Mouse (Mus musculus): ENCODE measurements around the gene Ppfia1.

Gene Ppfia1

GRCm38 (mm10) chr7:144549904-144550566, 3.5 kb downstream of the Ppfia1 start:
- no peak for DNase-seq (ENCODE audit: low spot score in 2 of 2)

GRCm38 (mm10) chr7:144545231-144545630, 8.3 kb downstream of the Ppfia1 start:
- DNase-seq (ENCODE audit: low spot score in 2 of 2), result no peak

- no peak for DNase-seq (ENCODE audit: low spot score in 2 of 2)
These were observed 12.2 kb downstream of the Ppfia1 start for GRCm38 (mm10) chr7:144541351-144541750.

- no peak for DNase-seq (ENCODE audit: low spot score in 2 of 2)
These were observed 14.4 kb downstream of the Ppfia1 start for GRCm38 (mm10) chr7:144539146-144539545.

GRCm38 (mm10) chr7:144538030-144538644, 15.4 kb downstream of the Ppfia1 start:
- no peak for DNase-seq (ENCODE audit: low spot score in 2 of 2)

- DNase-seq (ENCODE audit: low spot score in 2 of 2), result no peak
These were observed 17.2 kb downstream of the Ppfia1 start for GRCm38 (mm10) chr7:144536367-144536766.

- no peak for DNase-seq (ENCODE audit: low spot score in 2 of 2)
These were observed 18.8 kb downstream of the Ppfia1 start for GRCm38 (mm10) chr7:144534773-144535172.

GRCm38 (mm10) chr7:144531585-144532378, 21.7 kb downstream of the Ppfia1 start:
- no peak for DNase-seq (ENCODE audit: low spot score in 2 of 2)

GRCm38 (mm10) chr7:144529851-144530250, 23.7 kb downstream of the Ppfia1 start:
- DNase-seq (ENCODE audit: low spot score in 2 of 2), result no peak

GRCm38 (mm10) chr7:144527723-144528221, 25.8 kb downstream of the Ppfia1 start:
- DNase-seq (ENCODE audit: low spot score in 2 of 2), result no peak

- DNase-seq (ENCODE audit: low spot score in 2 of 2), result no peak
These were observed 26.9 kb downstream of the Ppfia1 start for GRCm38 (mm10) chr7:144526649-144527048.

- DNase-seq (ENCODE audit: low spot score in 2 of 2), result no peak
These were observed 28.9 kb downstream of the Ppfia1 start for GRCm38 (mm10) chr7:144524427-144525191.

- no peak for DNase-seq (ENCODE audit: low spot score in 2 of 2)
These were observed 30.1 kb downstream of the Ppfia1 start for GRCm38 (mm10) chr7:144523415-144523814.

GRCm38 (mm10) chr7:144521927-144522326, 31.6 kb downstream of the Ppfia1 start:
- no peak for DNase-seq (ENCODE audit: low spot score in 2 of 2)

- no peak for DNase-seq (ENCODE audit: low spot score in 2 of 2)
These were observed 33.7 kb downstream of the Ppfia1 start for GRCm38 (mm10) chr7:144519852-144520251.

- no peak for DNase-seq (ENCODE audit: low spot score in 2 of 2)
These were observed 36.8 kb downstream of the Ppfia1 start for GRCm38 (mm10) chr7:144516711-144517110.

- DNase-seq (ENCODE audit: low spot score in 2 of 2), result no peak
These were observed 44.4 kb downstream of the Ppfia1 start for GRCm38 (mm10) chr7:144509090-144509489.

GRCm38 (mm10) chr7:144506807-144507206, 46.7 kb downstream of the Ppfia1 start:
- DNase-seq (ENCODE audit: low spot score in 2 of 2), result no peak

- DNase-seq (ENCODE audit: low spot score in 2 of 2), result no peak
These were observed 49.6 kb downstream of the Ppfia1 start for GRCm38 (mm10) chr7:144503959-144504358.

- DNase-seq (ENCODE audit: low spot score in 2 of 2), result no peak
These were observed 60.6 kb downstream of the Ppfia1 start for GRCm38 (mm10) chr7:144492931-144493330.

GRCm38 (mm10) chr7:144490201-144490873, 63.2 kb downstream of the Ppfia1 start:
- no peak for DNase-seq (ENCODE audit: low spot score in 2 of 2)

Data from frontal cortex, postnatal 25 days (tissue).